Mouse (Mus musculus): Measurements from ENCODE around the gene Birc3.
"Not testable (repeated sequence)": the region's sequence is repeated elsewhere in the genome, so short reads cannot be mapped to it uniquely, and the experiment has no call there.

Birc3 gene

GRCm38 (mm10) chr9:7872775-7873439, at the start of gene Birc3:
Gene Birc3 (minus strand): TSS chr9:7873186.
- peak; percentile 74 for DNase-seq

- no peak for DNase-seq
Observed at GRCm38 (mm10) chr9:7914925-7915324, 41.9 kb upstream of the Birc3 start.

GRCm38 (mm10) chr9:7914487-7914886, 41.5 kb upstream of the Birc3 start:
- DNase-seq: peak; percentile 67

- no peak for DNase-seq
Observed at GRCm38 (mm10) chr9:7913953-7914352, 41.0 kb upstream of the Birc3 start.

DNA sequence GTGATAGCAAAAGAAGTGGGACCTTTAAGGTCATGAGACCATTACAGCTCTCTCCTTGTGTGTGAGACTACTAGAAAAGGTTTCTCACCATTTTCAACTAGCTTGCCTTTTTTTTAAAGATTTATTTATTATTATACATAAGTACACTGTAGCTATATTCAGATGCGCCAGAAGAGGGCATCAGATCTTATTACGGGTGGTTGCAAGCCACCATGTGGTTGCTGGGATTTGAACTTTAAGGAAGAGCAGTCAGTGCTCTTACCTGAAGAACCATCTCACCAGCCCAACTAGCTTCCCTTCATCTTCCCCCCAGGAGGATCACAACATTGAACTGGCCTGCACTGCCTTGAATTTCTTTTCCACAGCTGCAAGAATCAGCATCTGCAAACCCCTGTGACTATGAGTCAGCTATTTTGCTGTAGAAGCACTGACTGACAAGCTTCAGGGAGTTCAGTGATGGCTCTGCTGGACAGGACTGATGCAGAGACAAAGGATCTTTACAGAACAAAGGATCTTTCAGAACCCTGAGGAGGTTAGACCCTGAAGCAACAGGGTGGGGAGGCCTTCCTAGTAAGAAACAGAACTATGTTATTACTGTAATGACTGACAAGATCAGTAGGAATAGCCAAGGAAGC, 34.5 kb upstream of the Birc3 start:
- no peak for DNase-seq

- no peak for DNase-seq
Observed at GRCm38 (mm10) chr9:7906564-7906963, 33.6 kb upstream of the Birc3 start.

- DNase-seq: no peak
Observed at GRCm38 (mm10) chr9:7903825-7904224, 30.8 kb upstream of the Birc3 start.

GRCm38 (mm10) chr9:7903262-7903661, 30.3 kb upstream of the Birc3 start:
- DNase-seq: no peak

GRCm38 (mm10) chr9:7902311-7902710, 29.3 kb upstream of the Birc3 start:
- DNase-seq: no peak

DNA sequence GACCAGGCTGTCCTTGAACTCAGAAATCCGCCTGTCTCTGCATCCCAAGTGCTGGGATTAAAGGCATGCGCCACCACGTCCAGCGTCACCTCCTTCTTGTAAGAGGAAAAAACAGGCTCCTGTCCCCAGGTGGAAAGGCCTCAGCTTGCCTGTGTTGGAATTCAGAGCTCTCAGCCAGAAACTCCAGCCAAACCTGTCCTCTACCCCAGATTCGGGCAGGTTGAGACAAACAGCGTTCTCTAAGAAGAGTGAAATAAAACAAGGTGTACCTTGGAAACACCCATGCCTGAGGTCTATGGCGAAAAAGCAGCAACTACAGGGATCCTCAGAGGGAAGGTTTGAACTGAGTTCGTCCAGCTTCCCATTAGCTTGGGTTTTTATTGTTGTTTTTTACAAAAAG, 28.0 kb upstream of the Birc3 start:
- no peak for DNase-seq

DNA sequence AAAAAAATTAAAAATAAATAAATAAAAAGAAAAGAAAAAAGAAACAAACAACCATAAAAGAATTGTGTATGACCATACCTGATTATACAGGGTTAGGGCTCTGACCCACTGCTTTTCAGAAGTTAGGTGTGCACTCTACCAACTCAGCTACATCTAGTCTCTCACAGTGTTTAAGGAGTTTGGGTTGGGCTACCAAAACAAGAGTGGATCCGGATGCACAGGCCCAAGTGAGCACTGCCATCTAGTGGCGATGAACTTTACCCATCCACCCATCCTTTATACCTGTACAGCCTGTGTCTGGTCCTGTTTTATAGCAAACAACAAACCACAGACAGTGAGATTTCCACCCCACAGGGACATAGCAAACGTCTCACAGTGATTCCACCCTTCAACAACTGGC, 24.5 kb upstream of the Birc3 start:
- DNase-seq: peak; percentile 84

GRCm38 (mm10) chr9:7891796-7892195, 18.8 kb upstream of the Birc3 start:
- DNase-seq: not testable (repeated sequence)

- no peak for DNase-seq
Observed at GRCm38 (mm10) chr9:7891177-7891576, 18.2 kb upstream of the Birc3 start.

- no peak for DNase-seq
Observed at GRCm38 (mm10) chr9:7884346-7884745, 11.4 kb upstream of the Birc3 start.

DNA sequence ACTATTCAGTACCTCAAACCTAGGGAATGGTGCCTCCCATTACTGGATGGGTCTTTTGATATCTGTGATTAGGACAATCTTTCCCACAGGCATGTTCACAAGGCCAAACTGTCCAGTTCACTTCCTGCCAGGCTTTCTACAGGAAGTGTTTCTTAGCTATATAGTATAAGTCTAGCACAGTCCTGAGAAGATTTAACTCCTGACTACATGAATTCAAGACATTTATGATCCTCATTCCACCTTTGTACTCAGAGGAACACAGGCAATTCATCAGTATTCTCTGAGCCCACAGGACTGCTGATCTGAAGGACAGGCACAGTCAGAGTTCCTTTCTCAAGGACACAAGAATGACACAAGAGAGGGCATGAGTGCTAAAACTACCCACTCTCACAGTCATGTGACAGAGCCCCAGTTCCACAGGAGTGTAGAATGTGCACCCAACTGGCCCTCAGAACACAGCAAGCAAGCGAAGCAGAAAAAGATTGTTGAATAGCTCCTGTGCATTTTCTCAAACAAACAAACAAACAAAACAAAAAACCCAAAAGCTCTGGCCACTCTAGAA, 9.4 kb upstream of the Birc3 start:
- DNase-seq: no peak

DNA sequence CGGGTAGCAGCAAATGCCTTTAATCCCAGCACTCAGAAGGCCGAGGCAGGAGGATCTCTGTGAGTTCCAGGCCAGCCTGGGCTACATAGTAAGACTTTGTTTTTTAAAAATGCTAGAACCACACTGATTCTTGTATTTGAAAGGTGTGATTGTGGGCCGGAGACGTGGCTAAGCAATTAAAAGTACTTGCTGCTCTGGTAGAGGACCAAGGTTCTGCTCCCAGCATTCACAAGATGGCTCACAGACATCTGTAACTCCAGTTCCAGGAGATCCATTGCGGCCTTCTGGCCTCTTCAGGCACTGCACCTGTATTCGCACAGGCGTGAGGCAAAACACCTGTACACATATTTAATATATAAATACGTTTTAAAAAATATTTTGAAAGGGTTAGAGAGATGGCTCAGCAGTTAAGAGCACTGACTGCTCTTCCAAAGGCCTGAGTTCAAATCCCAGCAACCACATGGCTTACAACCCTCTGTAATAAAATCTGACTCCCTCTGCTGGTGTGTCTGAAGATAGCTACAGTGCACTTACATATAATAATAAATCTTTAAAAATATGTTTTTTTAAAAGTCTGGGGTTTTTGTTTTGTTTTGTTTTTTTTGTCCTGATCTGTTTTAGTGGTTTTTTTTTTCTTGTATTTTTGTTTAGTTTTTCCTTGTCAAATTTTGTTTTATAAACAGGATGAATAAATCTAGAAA, 675 bp upstream of the Birc3 start:
- no peak for DNase-seq

DNA sequence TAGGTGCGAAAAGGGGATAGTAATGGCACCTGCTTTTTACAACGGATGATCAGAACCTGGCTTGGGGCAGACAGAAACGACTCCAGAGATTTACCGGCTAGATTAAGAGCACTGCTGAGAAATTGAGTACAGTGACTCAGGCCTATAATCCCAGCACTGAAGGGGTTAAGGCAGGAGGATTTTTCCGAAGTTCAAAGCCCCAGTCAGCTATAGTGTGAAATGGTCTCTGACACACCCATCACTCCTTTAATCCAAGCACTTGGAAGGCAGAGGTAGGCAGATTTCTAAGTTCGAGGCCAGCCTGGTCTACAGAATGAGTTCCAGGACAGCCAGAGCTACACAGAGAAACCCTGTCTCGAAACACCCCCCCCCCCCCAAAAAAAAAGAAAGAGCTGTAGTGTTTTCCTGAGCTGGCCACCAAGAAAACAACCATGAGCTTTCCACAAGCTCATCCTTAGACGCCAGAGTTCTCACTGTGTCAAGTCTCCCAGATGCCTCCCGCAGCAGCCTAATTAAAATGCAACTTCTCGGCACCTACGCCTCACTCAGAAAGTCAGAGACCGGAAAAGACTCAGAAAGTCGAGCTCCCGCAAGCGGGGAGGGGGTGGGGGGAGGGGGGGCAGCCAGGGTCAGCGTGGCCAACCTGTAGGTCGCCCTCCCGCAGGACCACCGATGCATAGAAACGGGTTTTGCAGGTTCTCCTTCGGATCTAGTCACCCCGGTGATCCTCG, 777 bp downstream of the Birc3 start:
- peak; percentile 27 for DNase-seq

GRCm38 (mm10) chr9:7871316-7872043, 1.5 kb downstream of the Birc3 start:
- DNase-seq: peak; percentile 34

- peak; percentile 42 for DNase-seq
Observed at GRCm38 (mm10) chr9:7870556-7871315, 2.2 kb downstream of the Birc3 start.

- DNase-seq: peak; percentile 75
Observed at GRCm38 (mm10) chr9:7868838-7869491, 4.0 kb downstream of the Birc3 start.

DNA sequence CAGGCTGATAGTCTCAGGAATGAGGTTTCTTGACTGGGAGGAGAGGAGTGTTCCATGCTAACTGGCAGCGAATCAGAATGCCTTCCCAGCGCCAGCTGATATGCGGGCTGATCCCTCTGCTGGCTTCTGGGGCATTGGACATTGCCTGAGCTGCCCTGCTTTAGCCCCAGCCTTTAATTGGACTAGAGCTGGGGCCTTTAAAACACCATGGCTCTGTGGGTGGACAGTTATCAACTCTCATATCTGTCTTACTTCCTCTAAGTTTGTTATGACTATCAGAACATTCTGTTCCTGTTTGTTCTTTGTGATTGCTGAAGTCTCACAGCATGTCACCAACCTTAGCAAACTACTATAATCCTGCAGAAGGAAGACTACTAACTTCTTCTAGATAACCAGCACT, 5.0 kb downstream of the Birc3 start:
- peak; percentile 50 for DNase-seq
